Mouse (Mus musculus): ENCODE measurements around the gene Inpp1. TPM values are rescaled to one million over a fixed set of nuclear protein-coding genes. Genes with fewer than 3 reads are reported as not detected.

Inpp1 gene
- 10 to 100 TPM; 39.2 to 41.7 TPM for total RNA-seq (2021)

DNA sequence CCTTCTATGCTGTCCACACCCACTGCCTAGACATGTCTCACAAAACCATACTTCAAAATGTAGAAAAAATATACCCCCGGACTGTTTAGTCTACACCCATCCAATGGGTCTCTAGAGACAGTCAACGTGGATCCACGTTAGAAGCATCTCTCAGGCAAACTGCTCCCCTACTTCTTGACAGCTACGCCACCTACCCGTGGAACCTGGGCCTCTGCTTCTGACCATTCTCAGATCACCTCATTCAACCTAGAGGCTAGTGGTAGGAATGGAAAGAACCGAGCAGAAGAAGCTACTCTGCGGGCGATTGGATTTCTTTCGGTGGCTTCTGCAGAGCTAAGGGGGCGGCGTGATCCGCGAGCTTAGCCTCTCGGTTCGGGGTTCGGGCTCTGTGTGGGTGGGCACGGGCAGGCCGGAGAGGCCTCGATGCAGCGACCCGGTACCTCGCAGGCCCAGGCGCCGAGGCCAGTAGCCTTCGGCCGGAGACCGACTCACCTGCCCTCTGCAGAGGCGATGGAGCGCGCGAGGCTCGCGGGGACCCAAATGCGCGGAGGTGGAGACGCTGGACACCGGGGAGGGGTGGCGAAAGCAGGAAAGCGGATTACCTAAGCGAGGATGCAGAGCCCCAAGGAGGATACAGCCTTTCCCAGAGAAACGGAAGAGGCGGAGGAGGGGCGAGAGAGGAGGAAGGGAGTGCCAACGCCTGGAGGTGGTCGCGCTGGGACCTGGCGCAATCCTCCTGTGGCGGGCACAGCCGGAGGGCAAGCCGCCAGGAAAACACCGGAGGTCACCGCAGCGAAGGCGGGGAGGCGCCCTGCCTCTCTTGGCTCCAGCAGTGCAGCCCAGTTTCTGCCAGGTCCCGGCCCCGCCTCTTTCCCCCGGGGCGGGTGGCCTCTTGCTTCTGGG lies at the start of gene Inpp1:
Gene Inpp1, minus strand, starts transcription at position 779 of the 903 bp plus-strand sequence.
- intact Hi-C loops (cut with DNase I), result loop anchor here (1.0 kb wide), 1 partner anchor 28 kb away; no protein-coding TSS in a partner anchor
- DNase-seq (ENCODE audit: low spot score in 2 of 2), result peak; percentile 68 to 79

- no peak for DNase-seq (ENCODE audit: low spot score in 2 of 2)
- intact Hi-C loops (cut with DNase I), result no loop called here
Observed at GRCm38 (mm10) chr1:52866007-52866406, 48.5 kb upstream of the Inpp1 start.

DNA sequence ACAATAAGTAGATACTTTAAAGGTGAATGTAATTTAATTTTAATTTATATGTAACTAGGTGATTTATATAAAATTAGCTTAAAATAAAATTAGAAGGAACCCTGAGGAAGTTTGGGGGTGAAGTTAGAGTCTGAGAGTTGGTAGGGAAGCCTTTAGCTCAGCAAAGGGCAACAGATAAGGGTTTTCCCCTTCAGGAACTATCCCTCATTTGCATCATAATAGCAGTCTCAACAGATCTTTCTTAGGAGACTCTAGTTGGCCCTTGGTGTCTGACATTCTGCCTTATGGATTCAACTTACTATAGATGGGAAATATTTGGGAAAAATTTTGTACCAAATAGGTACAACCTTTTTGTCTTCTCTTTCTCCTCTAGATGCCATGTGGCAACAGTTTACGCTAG lies 46.7 kb upstream of the Inpp1 start:
- DNase-seq (ENCODE audit: low spot score in 2 of 2), result no peak
- intact Hi-C loops (cut with DNase I), result no loop called here

DNA sequence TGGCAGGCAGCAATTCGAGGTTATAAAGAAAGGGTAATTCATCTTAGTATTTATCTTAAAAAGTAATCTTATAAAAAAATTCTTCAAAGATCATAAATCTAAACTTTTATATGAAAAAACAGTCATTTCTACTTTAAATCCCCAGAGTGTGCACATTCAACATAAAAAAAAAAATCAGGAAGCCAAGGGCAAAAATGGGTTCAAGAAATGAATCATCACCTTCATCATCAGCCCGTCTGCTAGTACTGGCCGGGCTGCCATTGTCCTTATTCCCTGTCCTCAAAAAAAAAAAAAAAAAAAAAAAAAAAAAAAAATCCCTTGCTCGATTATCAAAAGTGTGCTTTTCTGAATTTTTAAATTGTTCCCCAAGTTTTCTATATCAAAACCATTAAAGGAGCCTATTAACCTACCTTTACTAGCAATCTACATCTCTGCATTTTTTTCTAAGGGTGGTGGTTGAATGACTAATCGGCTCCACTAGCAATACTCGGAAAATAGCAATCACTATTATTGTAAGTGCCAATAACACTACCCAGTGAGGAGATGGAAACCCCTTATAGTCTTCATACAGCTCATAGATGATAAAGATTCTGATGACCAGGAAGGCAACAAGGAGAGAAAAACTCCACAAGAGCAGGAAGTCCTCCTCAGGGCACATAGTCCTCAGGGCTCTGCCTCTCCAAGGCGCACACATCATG lies 38.6 kb upstream of the Inpp1 start:
- DNase-seq (ENCODE audit: low spot score in 2 of 2), result no peak
- intact Hi-C loops (cut with DNase I), result no loop called here

- peak; percentile 32 to 68 for DNase-seq (ENCODE audit: low spot score in 2 of 2)
- intact Hi-C loops (cut with DNase I), result loop anchor here (5.0 kb wide), 1 partner anchor 207 kb away; no protein-coding TSS in a partner anchor
Observed at GRCm38 (mm10) chr1:52854029-52854428, 36.5 kb upstream of the Inpp1 start.

DNA sequence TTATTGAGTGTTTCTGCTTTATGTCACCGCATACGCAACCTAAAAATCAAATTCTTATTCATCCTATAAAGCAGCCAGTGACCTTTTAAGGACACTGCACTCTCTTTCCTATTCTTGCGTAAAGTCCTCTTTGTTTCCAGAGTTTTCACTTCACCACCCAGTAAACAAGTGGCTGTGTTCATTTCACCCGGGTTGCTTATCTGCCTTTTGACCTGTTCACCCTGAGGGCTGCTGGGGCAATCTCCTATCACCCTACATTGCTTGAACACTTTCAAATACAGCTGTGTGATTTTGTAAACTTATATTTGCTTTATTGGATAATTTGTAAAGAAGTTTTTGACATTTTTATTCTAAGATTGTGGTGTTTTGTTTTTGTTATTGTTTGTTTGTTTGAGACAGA lies 31.9 kb upstream of the Inpp1 start:
- intact Hi-C loops (cut with DNase I), result no loop called here
- DNase-seq (ENCODE audit: low spot score in 2 of 2), result no peak

- DNase-seq (ENCODE audit: low spot score in 2 of 2), result no peak
- intact Hi-C loops (cut with DNase I), result no loop called here
Observed at GRCm38 (mm10) chr1:52846556-52846955, 29.1 kb upstream of the Inpp1 start.

- DNase-seq (ENCODE audit: low spot score in 2 of 2), result peak; percentile 94 to 99
- intact Hi-C loops (cut with DNase I), result loop anchor here (1.0 kb wide), 1 partner anchor 28 kb away; the partner anchor contains the start of gene Inpp1
Observed at GRCm38 (mm10) chr1:52844782-52845665, 27.5 kb upstream of the Inpp1 start, which contains the start of gene Hibch. TSS of gene Hibch (plus strand) at chr1:52844929.

GRCm38 (mm10) chr1:52844354-52844753 lies 26.9 kb upstream of the Inpp1 start:
- DNase-seq (ENCODE audit: low spot score in 2 of 2), result peak in 1 of 2 experiments; percentile 5
- intact Hi-C loops (cut with DNase I), result no loop called here

DNA sequence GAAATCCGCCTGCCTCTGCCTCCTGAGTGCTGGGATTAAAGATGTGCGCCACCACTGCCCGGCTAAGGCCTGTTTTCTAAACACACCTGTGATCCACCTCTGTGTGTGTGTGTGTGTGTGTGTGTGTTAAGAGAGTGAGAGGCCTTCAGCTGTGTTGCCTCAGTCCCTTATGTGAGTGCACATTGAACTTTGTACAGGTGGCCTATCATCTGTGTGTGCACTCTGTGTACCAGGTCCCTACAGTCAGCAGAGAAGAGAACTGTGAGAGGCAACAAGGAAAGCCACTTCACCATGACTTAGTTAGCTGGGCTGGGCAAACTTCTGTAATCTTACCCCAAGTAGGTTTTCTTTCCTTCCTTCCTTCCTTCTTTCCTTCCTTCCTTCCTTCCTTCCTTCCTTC lies 21.6 kb upstream of the Inpp1 start:
- intact Hi-C loops (cut with DNase I), result no loop called here
- DNase-seq (ENCODE audit: low spot score in 2 of 2), result no peak

- intact Hi-C loops (cut with DNase I), result loop anchor here (1.0 kb wide), 1 partner anchor 28 kb away; no protein-coding TSS in a partner anchor
- no peak for DNase-seq (ENCODE audit: low spot score in 2 of 2)
Observed at GRCm38 (mm10) chr1:52817813-52818147, 292 bp upstream of the Inpp1 start.

DNA sequence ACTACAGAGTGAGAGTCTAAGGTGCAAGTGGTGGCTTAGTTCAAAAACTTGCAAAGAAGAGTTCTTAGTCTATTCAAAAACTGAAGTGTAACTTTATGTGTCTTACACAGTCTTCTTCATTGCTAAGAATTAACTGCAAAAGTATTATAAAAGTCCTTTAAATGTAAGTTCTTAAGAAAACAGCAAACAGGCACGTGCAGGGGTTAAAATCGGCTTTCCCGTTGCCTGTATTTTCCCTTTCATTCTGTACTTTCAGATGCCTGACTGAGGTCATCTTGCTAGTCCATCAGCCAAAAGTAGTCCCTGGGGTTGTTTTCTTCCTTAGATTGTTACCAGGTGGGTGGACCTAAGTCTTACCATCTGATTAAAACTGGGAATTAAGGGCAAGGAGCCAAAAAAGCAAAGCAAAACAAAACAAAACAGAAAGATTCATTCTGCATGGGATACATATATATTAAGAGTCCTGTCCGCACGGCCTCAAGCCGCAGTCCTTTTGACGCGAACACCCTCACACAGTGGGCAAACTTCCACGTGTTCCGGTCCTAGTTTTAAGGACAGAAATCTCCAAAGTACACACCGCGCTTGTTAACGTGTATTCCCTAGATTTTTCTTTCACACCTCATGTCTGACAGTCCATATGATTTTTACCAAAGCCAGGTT lies 1.1 kb downstream of the Inpp1 start:
- intact Hi-C loops (cut with DNase I), result no loop called here
- DNase-seq (ENCODE audit: low spot score in 2 of 2), result no peak

- intact Hi-C loops (cut with DNase I), result no loop called here
- DNase-seq (ENCODE audit: low spot score in 2 of 2), result no peak
Observed at GRCm38 (mm10) chr1:52808456-52808855, 9.0 kb downstream of the Inpp1 start.

GRCm38 (mm10) chr1:52805041-52805440 lies 12.4 kb downstream of the Inpp1 start:
- DNase-seq (ENCODE audit: low spot score in 2 of 2), result no peak
- intact Hi-C loops (cut with DNase I), result no loop called here

DNA sequence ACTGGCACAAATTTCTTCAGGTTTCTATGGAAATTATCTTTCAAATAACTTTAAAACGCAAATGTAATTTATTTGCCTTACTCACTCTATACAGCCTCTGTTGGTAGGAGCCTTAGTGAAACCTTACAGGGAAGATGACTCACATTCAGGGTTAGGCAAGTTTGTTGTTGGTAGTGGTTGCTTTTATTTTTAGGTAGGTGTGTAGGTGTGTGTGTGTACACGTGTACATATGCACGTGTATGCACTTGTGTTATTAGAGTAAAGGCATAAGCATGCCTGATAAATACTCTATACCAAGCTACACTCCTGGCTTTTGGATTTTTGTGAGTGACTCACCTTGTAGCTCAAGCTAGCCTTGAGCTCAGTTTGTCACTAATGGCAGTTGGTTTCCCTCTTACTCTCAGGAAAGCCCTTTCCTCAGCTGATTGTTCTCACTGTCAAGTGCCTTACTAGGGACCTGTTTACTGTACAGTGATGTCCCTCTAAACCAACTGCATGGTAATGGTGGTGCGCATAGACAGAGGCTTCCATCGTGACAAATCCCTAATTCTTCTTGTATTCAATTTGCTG lies 15.0 kb downstream of the Inpp1 start:
- intact Hi-C loops (cut with DNase I), result no loop called here
- DNase-seq (ENCODE audit: low spot score in 2 of 2), result no peak

- DNase-seq (ENCODE audit: low spot score in 2 of 2), result no peak
- intact Hi-C loops (cut with DNase I), result no loop called here
Observed at GRCm38 (mm10) chr1:52801651-52802050, 15.8 kb downstream of the Inpp1 start.

DNA sequence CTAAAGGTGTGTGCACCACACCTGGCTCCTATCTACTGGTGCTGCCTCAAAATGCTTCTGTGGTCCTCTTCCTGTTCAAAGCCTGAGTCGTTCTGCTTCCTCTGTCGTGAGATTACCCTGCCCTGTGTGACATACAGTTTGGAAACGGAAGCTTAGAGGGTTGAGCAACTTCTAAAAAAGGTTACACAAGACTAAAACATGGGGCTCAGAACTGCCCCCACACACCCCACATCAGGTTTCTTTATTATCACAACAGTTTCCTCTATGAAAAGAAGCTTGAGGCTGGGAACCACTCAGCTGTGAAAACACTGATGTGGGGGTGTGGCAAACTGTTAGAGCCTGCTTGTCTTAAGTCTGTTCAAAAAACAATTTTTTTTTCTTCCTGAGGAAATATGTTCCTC lies 17.1 kb downstream of the Inpp1 start:
- DNase-seq (ENCODE audit: low spot score in 2 of 2), result peak in 1 of 2 experiments; percentile 58
- intact Hi-C loops (cut with DNase I), result no loop called here

DNA sequence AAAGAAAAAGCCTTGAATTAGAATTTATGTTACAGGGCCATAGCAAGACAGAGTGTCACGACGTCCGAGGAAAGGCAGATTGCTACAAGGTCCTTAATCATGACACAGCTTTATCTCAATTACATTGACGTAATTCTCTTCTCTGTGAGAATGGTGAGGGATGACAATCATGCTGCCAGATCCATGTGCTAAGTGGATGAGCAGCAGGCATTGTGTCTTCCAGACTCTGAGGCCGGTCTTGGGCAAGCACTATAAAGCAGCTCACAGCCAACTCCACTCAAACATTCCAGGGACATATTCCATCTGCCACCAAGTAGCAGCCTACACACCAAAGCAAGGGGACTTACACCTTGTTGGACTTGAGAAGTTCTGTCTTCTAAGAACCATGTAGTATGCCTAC lies 17.7 kb downstream of the Inpp1 start:
- intact Hi-C loops (cut with DNase I), result loop anchor here (10.0 kb wide), 1 partner anchor 235 kb away; no protein-coding TSS in a partner anchor

More for the DNA sequence above, 17.7 kb downstream of the Inpp1 start:
- peak in 1 of 2 experiments; percentile 52 for DNase-seq (ENCODE audit: low spot score in 2 of 2)

All from left cerebral cortex, postnatal 25 days (tissue).